Mouse (Mus musculus): ENCODE measurements at regions not wholly inside any gene's neighbourhood (a gene's known extent, or its start where the extent isn't known, plus 50 kb on each side); places are given as distances from the start of the nearest gene placed in this dataset.
"Not testable (repeated sequence)": the region's sequence is repeated elsewhere in the genome, so short reads cannot be mapped to it uniquely, and the experiment has no call there.

GRCm38 (mm10) chr13:96327707-96328106 lies 60.4 kb upstream of the Poc5 start:
- DNase-seq (ENCODE audit: low spot score in 2 of 2): peak in 1 of 2 experiments; percentile 13

DNA sequence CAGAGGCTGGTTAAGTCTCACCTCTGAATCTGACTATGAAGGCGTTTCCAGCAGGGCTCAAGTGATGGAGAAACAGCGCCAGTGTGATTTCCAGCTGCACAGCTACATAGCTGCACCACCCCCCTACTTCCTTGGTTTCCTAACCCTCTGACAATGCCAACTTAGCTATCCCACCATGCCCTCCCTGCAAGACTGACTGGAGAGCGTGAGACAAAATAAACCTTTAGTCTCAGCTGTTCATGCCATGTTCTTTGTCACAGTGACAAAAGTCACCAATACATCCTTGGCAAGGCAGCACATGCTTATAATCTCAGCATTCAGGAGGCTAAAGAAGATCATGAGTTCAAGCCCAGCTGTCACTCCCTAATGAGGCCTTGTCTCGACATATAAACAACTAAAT lies 63.5 kb upstream of the Poc5 start:
- DNase-seq (ENCODE audit: low spot score in 2 of 2): no peak

DNA sequence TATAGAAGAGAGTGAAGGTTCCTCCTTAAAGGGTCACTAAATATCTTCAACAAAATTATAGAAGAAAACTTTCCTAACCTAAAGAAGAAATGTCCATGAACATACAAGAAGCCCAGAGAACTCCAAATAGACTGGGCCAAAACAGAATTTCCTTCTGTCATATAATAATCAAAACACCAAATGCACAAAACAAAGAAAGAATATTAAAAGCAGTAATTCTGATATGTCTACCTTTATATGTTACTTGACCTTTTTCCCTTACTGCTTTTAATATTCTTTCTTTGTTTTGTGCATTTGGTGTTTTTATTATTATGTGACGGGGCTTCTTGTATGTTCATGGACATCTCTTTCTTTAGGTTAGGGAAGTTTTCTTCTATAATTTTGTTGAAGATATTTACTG lies 70.9 kb upstream of the Poc5 start:
- not testable (repeated sequence) for DNase-seq (ENCODE audit: low spot score in 2 of 2)

- no peak for DNase-seq (ENCODE audit: low spot score in 2 of 2)
These were observed 74.9 kb upstream of the Poc5 start for GRCm38 (mm10) chr13:96313241-96313640.

- DNase-seq (ENCODE audit: low spot score in 2 of 2): no peak
These were observed 85.6 kb upstream of the Poc5 start for GRCm38 (mm10) chr13:96302495-96302894.

- DNase-seq (ENCODE audit: low spot score in 2 of 2): peak in 1 of 2 experiments; percentile 20
These were observed 100.3 kb upstream of the Poc5 start for GRCm38 (mm10) chr13:96287797-96288196.

DNA sequence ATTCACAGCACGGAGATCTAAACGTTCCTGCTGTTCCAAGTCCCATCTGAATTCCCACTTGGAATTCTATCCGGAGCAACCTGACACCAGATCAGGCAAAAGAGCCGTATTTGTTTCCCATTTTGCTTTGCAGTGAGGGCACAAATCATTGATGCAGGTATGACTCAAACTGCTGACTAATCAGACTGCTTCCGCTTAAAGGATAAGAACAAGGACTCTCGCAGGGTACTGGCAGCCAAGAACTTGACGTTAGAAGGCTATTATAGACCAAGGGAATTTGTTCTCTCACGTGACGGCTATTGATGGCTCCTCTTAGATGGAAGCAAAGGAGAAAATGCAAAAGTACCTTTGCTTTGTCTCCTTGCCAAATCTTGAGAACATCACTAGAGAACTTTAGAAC lies 118.1 kb upstream of the Poc5 start:
- no peak for DNase-seq (ENCODE audit: low spot score in 2 of 2)

GRCm38 (mm10) chr13:96256001-96256400 lies 123.6 kb upstream of the Sv2c start:
- no peak for DNase-seq (ENCODE audit: low spot score in 2 of 2)

- no peak for DNase-seq (ENCODE audit: low spot score in 2 of 2)
These were observed 122.0 kb upstream of the Sv2c start for GRCm38 (mm10) chr13:96254391-96254790.

DNA sequence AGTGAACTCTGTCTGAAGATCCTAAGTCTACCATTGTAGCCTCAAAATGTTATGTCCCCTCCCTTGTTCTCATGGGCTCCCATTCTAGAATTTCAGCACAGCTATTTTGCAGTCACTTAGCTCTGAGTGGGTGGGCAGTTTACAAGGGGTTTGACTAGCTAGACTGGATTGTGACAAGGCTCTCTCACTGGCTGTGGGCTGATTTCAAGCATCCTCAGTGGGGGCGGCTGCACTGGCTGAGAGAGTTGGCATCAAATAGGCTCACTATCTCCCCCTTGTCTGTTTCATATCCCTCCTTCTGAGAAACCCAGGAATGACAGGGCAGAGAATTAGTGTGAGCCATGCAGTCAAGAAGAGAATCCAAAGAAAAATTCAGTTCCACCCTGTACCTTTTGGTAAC lies 88.4 kb upstream of the Sv2c start:
- DNase-seq (ENCODE audit: low spot score in 2 of 2): no peak

- no peak for DNase-seq (ENCODE audit: low spot score in 2 of 2)
These were observed 83.1 kb upstream of the Sv2c start for GRCm38 (mm10) chr13:96215496-96215895.

GRCm38 (mm10) chr13:96215046-96215445 lies 82.7 kb upstream of the Sv2c start:
- DNase-seq (ENCODE audit: low spot score in 2 of 2): no peak

DNA sequence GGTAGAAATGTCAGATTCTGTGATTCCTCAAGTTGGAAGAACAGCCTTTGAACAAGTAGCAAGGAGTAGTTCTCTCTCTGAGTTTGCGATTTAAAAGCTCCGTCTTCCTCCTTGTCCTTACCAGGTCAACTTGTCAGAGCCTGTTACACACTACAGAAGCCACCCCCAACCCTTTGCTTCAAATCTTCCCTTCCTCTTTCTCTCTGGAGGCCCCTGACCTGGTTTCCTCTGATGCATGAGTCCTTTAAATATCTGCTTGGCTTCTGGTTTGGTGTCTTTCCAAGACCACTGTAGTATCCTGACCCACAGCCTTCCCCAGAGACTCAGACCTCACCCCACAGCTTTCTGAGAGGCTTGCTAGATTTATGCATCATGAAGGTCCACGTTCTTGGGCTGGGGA lies 73.7 kb upstream of the Sv2c start:
- no peak for DNase-seq (ENCODE audit: low spot score in 2 of 2)

DNA sequence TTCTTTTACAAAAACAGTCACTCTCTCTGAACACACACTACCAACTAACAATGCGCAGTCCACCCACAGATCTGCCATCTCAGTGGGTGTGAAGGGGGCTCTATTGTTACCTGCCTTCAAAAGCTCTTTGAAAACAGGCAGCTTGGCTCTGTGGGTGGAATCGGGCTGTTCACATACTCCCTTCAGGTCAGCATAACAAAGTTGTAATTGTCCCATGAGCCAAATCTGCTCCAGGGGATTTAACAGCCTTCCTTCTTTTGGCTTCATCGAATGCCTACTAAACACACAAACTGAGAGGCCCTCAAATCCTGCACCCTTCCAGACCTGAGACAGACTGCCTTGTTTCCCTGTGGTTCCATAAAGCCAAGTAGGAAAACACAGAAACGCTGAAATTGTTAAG lies 56.2 kb upstream of the Sv2c start:
- DNase-seq (ENCODE audit: low spot score in 2 of 2): peak in 1 of 2 experiments; percentile 14
